Mouse (Mus musculus) liver, adult 2 months (tissue): ENCODE measurements at regions not wholly inside any gene's neighbourhood (a gene's known extent, or its start where the extent isn't known, plus 50 kb on each side); places are given as distances from the start of the nearest gene placed in this dataset.
"Not testable (repeated sequence)": the region's sequence is repeated elsewhere in the genome, so short reads cannot be mapped to it uniquely, and the experiment has no call there.

Experiments
- DNase-seq: peaks from one replicate; pipeline ENCODE4 v3.0.0-alpha.2; 2011; ENCODE audit warnings: low read depth, low spot score; ENCODE audit errors: extremely low read depth
- H3K27ac ChIP-seq: fragments of 200-500 bp; replicated peaks from 2 replicates; pipeline ENCODE4 v1.5.1; 2012; ENCODE audit warnings: low read depth, mild to moderate bottlenecking, control low read depth, inconsistent platforms, low read length; ENCODE audit not compliant: insufficient read depth
- H3K27me3 ChIP-seq: fragments of 200-500 bp; 2 replicates; pipeline ENCODE4 v1.6.1; 2012; ENCODE audit warnings: mild to moderate bottlenecking, moderate library complexity, low read length, inconsistent platforms; ENCODE audit not compliant: control insufficient read depth, insufficient read depth
- H3K36me3 ChIP-seq: fragments of 200-500 bp; 2 replicates; pipeline ENCODE4 v1.6.1; 2012; ENCODE audit warnings: low read length, inconsistent platforms; ENCODE audit not compliant: control insufficient read depth, insufficient read depth
- H3K4me1 ChIP-seq: fragments of 200-500 bp; 2 replicates; pipeline ENCODE4 v1.6.1; 2011; ENCODE audit warnings: low read length; ENCODE audit not compliant: control insufficient read depth, insufficient read depth
- H3K4me3 ChIP-seq: fragments of 200-500 bp; 2 replicates; pipeline ENCODE4 v1.5.1; 2011; ENCODE audit warnings: low read depth, mild to moderate bottlenecking, control low read depth, low read length, moderate library complexity; ENCODE audit not compliant: insufficient read depth
- H3K79me2 ChIP-seq: fragments of 200-500 bp; 2 replicates; pipeline ENCODE4 v1.6.1; 2012; ENCODE audit warnings: inconsistent platforms, mild to moderate bottlenecking, low read length, moderate library complexity; ENCODE audit not compliant: control insufficient read depth, insufficient read depth
- H3K9ac ChIP-seq: fragments of 200-500 bp; 2 replicates; pipeline ENCODE4 v1.6.1; 2012; ENCODE audit warnings: low read depth, mild to moderate bottlenecking, control low read depth, inconsistent platforms, low read length
- CTCF ChIP-seq: fragments of 200-500 bp; IDR thresholded peaks from 2 replicates; pipeline ENCODE4 v1.5.1; 2011; ENCODE audit warnings: low read depth, low read length, control low read depth
- POLR2A ChIP-seq: fragments of 200-500 bp; IDR thresholded peaks from 2 replicates; pipeline ENCODE4 v1.6.1; 2011; ENCODE audit warnings: low read length, control low read depth; ENCODE audit not compliant: insufficient read depth; ENCODE audit errors: extremely low read depth
- WGBS: fragments of 180-500 bp; shearing (Covaris S2); methylation state at CpG from one replicate; pipeline ENCODE4 v1.1.7; 2018; 5-methylcytosine and 5-hydroxymethylcytosine counted together

DNA sequence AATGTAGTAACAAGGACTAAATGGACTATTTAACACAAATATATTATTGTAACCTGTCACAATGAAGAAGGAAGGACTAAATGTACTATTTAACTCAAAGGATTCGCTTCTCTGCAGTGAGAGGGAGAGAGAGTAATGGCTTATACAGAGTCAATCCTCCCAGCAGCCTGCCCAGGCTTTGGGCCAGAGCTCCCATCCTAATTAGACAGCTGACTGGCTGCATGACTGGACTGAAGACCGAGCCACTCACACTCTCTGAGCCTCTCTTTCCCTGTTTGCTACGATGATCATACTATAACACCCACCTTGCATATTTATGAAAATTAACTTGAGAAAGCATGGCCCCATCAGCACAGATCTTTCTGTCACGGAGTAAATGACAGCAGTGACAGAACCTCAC lies 360.7 kb upstream of the Cwc22 start:
- Histone ChIP-seq H3K27ac (no peak overlapping the region), H3K4me1 (no peaks in the 10 kb centered on the region), H3K79me2 (no peaks in the 10 kb centered on the region), H3K4me3 (no peak overlapping the region), H3K36me3 (no peaks in the 10 kb centered on the region), H3K27me3 (no peaks in the 10 kb centered on the region), H3K9ac (no peak overlapping the region)
- 78% methylated on average over 4 of the region's 4 CpGs for WGBS
- no peak for TF ChIP-seq POLR2A
- no peak for TF ChIP-seq CTCF
- no peak for DNase-seq

DNA sequence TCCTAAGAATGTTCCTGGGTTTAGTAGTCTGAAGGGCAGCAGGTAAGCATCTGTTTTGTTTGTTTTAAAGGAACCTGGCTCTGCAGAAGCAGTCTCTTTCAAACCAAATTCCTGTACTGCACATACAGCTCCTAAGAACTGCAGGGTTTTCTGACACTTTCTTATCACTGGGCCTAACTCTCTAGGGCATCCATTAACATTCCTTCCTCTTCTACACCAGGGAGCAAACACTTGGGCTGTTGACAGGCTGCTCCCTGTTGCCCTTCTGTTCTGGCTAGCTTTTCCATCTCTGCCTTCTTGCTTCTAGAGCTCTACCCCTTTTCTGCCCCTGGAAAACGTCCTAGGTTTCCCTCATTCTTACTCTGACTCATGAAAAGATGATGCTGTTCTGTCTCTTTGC lies 345.5 kb upstream of the Cwc22 start:
- Histone ChIP-seq H3K27me3 (no peaks in the 10 kb centered on the region), H3K4me1 (no peaks in the 10 kb centered on the region), H3K79me2 (no peaks in the 10 kb centered on the region), H3K36me3 (no peaks in the 10 kb centered on the region), H3K9ac (no peak overlapping the region), H3K27ac (no peak overlapping the region), H3K4me3 (no peak overlapping the region)
- DNase-seq = no peak
- WGBS = 6% methylated on average over 1 of the region's 1 CpGs
- TF ChIP-seq POLR2A (no peak), CTCF (no peak)

DNA sequence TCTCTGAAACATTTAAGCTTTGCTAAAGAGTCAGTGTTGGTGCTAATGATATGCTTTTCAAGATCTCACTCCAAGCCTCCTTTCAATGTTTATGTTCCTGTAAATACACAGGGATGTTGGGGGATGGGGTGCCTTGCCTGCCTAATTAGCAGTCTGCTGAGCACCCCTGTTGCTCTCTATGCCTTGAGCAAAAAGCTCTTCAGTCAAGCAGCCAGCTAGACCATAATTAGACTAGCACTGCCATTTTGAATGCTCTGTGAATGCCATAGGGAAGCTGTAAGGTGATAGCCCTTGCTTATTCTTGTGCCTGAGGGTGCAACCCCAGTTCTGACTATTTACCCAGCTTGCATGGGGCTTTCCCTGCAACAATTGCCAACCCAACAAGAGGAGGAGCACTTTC lies 338.6 kb upstream of the Cwc22 start:
- Histone ChIP-seq H3K79me2 (no peaks in the 10 kb centered on the region), H3K4me3 (no peak overlapping the region), H3K4me1 (no peaks in the 10 kb centered on the region), H3K27me3 (no peaks in the 10 kb centered on the region), H3K36me3 (no peaks in the 10 kb centered on the region), H3K27ac (no peak overlapping the region), H3K9ac (no peak overlapping the region)
- TF ChIP-seq POLR2A (no peak), CTCF (no peak)
- no peak for DNase-seq

DNA sequence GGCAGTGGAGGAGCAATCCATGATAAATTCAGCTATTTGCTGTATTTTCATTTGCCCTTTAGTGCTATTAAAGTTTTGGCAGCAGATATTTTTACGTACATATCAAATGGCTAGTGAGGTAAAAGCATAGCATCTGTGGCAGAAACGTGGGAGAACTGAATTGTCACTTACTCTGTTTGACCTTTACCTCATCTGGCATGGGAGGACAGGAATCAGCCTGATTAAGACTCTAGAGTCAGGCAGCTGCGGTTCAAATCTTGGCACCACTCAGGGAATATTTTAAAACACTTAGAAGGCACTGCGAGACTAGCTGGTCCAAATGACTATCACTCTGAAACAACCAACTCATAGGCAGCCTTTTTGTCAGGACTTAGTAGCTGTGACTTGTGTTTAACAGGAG lies 337.4 kb upstream of the Cwc22 start:
- DNase-seq = no peak
- no peaks in the 10 kb centered on the region for H3K36me3 ChIP-seq
- TF ChIP-seq CTCF = no peak
- TF ChIP-seq POLR2A = no peak
- H3K4me1 ChIP-seq = no peaks in the 10 kb centered on the region
- no peak overlapping the region for H3K27ac ChIP-seq
- H3K9ac ChIP-seq = no peak overlapping the region
- H3K27me3 ChIP-seq = no peaks in the 10 kb centered on the region
- WGBS = 64% methylated on average over 4 of the region's 4 CpGs
- H3K4me3 ChIP-seq = no peak overlapping the region
- H3K79me2 ChIP-seq = no peaks in the 10 kb centered on the region

DNA sequence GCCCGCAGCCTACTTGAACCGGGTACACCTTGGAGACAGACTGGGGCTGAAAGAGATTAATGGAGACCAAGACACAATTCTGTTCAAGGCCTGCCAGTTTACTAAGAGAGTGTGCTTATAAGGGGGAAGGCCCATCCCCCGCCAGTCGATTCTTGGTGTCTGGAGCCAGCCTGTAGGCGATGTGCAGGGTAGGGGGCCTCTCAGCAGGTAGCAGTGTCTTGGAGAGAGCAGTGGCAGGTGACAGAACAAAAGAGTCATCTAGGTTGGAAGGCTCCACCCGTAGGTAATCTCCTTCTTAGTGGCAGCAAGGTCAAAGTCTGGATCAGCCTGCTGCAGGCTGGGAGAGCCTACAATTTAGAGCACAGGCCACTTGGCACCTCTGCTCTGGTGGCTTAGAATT lies 335.7 kb upstream of the Cwc22 start:
- not testable (repeated sequence) for DNase-seq, H3K79me2 ChIP-seq, H3K4me3 ChIP-seq, H3K27me3 ChIP-seq, H3K4me1 ChIP-seq, H3K36me3 ChIP-seq, H3K9ac ChIP-seq, H3K27ac ChIP-seq
- 70% methylated on average over 6 of the region's 6 CpGs for WGBS

DNA sequence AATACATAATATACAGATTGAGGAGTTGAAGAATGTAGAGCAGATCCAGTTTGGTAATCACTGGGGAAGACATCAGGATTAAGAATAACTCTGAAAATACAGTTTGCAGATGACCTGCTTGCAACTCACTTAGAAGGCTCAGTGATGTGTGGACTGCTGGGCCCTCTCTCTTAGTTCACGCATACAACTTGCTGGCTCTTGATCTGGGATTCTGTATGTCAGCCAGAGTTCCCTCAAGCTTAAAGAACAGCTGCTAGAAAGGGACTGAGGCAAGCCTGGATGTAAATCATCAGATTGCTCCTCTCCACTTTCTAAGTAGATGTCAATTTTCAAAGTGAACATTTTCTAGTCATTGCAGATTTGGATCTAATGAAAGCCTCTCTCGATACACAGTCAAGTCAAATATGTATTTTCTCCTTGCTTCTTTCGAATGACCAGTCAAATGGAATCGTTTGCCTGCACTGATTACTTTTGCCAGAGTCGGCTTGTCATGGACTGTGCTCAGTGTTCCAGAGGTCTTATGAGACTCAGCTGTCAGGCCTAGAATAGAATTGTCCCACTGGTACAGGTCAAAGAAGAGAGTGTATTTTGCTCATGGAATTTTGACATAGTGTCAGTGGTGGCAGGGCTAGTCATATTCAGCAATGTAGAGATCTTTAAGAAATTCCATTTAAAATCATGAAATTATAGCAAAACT lies 334.2 kb upstream of the Cwc22 start:
- H3K79me2 ChIP-seq = no peaks in the 10 kb centered on the region
- no peak for DNase-seq
- H3K27me3 ChIP-seq = no peaks in the 10 kb centered on the region
- no peak overlapping the region for H3K9ac ChIP-seq
- H3K4me3 ChIP-seq = no peak overlapping the region
- 78% methylated on average over 5 of the region's 5 CpGs for WGBS
- no peak overlapping the region for H3K27ac ChIP-seq
- TF ChIP-seq CTCF (no peak), POLR2A (no peak)
- no peaks in the 10 kb centered on the region for H3K4me1 ChIP-seq
- no peaks in the 10 kb centered on the region for H3K36me3 ChIP-seq
